Mouse (Mus musculus): ENCODE data around the gene Nsmce4a.
"Not testable (repeated sequence)": the region's sequence is repeated elsewhere in the genome, so short reads cannot be mapped to it uniquely, and the experiment has no call there.

Nsmce4a gene

DNA sequence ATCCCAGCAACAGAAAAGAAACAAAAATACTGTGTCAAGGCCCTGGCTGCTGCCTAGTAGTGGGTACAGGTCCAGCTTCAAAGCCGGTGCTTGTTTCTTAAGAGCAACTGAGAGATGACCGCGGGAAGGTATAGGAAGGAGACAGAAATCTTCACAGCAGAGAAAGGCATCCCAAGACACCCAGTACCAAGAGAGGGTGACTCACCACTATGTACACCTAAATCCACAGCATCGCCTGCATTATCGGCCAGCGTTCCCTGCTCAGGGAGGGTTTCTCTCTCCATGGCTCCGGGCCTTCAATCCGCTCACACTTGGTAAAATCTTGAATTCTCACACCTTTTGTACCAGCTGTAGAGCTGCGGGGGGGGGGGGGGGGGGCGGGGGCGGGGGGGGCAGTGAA lies at the start of gene Nsmce4a:
Nsmce4a (minus strand) TSS at position 298 of the 400 bp plus-strand sequence.
- no peak for DNase-seq (ENCODE audit: extremely low spot score, low spot score)

DNA sequence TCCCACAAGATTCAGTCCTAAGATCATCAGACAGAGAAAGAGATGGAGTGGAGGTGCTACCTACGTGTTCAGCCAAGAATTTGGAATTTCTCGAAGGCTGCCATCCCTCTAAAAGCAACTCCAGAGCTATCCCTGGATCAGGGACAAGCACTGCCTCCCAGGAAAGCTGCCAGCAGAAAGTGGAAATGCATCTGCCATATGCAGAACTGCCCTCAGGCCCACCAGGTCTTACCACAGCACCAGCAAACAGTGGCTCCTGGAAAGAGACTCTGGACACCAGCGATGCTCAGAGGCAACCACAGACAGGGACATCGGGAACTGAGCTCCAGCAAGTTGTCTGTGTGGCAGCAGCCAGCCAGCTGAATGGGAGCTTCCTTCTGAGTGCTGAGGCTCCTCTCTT lies 49.4 kb upstream of the Nsmce4a start:
- DNase-seq (ENCODE audit: extremely low spot score, low spot score) = no peak

DNA sequence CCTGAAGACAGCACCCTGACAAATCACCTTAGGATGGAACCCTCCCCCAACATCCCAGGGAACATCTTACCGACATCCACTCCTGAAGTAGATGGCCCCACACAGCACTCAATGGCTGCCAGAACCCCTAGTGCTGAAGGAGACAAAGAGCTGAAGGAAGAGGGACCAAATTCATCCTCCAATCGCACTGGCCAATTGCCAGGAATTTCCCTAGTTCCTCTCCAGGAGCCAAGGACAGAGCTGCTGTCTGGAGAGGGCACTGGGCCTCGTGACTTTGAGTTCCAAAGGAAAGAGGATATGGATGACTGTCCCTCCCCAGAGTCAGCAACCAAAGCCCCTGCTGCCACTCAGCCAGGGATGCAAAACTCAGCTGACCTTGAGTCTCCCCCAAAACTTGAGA lies 49.0 kb upstream of the Nsmce4a start:
- DNase-seq (ENCODE audit: extremely low spot score, low spot score) = no peak

DNA sequence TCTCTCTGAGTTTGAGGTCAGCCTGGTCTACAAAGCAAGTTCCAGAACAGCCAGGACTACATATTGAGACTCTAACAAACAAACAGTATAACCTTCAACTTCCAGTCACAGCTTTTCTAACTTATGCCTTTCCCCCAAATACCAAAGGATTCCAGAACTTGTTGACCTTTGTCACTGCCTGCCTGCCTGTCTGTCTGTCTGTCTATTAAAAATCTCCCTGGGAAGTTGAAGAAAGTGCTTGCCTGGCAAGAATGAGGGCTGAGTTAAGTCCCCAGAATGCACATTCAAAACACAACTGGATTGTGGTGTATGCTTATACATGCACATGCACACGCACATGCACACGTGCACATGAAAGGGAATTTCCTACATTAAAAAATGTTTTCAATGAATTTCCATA lies 48.1 kb upstream of the Nsmce4a start:
- DNase-seq (ENCODE audit: extremely low spot score, low spot score) = no peak

DNA sequence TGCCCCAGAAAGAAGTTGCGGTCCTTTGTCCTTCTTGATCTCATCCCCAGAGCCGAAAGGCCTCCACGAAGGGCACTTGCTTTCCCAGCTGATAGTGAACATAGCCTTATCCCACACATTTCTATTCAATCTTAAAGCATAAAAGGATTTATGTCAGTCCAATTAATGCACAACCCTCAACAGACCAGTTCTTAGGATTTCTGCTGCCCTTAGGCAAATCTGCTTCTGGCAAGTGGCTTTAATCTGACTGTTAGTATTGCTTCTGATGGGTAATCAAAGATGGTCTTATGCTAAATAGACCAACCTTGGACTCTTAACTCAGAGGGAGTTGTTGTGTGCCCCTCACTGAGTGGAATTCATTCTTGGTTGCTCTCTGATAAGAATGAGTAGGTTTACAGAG lies 44.7 kb upstream of the Nsmce4a start:
- DNase-seq (ENCODE audit: extremely low spot score, low spot score) = no peak

DNA sequence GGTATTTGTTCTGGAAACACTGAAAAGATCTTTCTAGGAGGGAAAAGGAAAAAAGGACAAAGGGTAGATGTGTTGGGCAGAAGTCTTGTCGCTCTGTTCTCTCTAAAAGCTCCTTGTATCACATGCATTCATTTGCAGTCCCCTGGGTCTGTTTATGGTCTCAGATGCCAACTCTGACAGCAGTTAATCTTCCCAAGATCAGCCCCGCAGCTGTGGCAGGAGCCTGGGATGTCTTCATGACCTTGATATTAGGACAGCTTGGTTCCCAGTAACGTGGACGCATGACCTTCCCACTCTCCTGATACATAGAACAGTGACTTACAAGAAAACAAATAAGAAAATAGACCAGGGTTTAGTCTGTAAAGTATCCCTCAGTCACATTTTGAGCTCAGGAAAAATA lies 41.1 kb upstream of the Nsmce4a start:
- no peak for DNase-seq (ENCODE audit: extremely low spot score, low spot score)

DNA sequence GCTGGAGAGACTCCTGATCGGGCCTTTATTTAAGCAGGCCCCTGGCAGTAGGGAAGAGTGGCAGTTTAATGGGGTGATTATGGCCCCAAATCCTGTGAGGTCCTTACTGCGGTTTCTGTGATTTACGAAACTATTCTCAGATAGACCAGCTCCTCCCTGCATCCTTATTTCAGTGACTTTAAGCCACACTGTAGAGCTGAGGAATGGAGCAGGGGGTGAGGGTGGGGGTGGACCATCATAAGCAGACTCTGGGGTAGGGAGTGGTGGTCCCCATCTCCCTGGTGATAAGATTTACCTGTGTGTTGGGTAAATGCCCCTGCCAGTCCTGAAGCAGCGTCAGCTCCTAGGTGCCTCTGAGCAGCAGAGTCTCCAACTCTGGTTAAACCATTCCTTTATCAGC lies 34.0 kb upstream of the Nsmce4a start:
- no peak for DNase-seq (ENCODE audit: extremely low spot score, low spot score)

DNA sequence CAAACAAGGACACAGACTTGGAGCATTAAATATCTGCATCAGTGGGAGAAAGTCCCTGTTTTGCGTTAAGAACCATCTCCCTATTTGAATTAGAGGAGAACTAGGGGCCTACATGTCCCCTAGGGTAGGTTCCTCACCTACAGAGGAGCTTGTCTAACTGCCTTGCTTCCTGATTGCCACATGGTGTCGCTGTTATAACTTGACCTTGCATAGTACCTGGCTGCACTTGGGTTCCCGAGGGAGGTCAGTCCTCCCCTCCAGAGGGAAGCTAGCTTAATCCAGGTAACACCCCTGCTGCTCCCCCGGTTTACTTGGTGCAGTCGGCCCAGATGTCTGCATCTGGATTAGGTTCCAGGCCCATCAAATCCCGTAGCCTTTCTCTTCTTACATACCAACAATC lies 32.2 kb upstream of the Nsmce4a start:
- DNase-seq (ENCODE audit: extremely low spot score, low spot score) = no peak

DNA sequence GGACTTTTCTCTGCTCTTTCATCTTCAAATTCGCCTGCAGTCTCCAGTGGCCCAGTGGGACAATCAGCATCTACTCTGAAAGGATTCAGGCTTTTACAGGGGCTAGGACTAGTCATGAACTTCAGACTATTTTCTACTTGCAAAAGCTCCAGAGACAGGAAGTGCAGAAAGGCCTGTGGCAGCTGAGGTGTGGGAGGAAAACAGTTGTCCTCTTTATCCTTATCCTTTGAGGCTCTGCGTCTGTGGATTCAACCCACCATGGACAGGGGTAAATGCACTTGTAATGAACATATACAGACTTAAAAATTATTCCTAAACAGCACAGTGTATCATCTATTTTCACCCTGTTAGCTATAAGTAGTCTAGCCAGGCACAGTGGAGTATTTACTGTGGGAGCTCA lies 31.5 kb upstream of the Nsmce4a start:
- no peak for DNase-seq (ENCODE audit: extremely low spot score, low spot score)

DNA sequence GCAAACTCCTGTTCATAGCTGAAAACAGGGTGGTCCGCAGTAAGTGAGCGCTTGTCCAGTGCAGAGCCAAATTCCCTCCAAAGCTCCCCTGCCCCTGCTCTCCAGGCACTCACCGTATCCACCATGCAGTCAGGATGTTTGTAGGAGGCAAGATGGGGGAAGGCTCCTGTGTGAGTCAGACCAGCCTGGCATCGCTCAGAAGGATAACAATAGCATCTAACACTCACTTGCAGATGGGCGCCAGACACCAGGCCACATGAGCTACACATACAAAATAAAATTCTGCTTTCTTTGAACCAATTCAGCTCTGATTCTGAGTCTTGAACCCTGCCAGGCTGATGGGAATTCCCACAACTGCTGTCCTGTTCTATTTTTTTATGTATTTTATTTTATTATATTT lies 30.6 kb upstream of the Nsmce4a start:
- DNase-seq (ENCODE audit: extremely low spot score, low spot score) = no peak

DNA sequence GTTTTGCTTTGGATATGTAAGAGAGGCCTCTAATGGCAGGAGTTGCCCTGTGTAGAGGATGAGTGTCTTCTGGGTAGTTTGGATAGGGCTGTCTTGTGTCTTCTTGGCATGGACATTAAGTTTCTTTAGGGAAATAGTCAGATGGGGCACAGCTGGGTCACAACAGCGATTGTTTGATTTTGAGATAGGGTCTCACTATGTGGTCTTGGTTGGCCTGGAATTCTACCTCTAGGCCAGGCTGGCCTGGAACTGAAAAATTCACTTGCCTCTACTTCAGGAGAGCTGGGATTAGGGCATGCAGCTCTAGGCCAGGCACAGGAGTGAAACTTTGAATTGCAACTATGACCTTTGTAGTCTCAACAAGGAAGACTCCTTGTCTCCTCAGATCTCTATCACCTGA lies 29.9 kb upstream of the Nsmce4a start:
- no peak for DNase-seq (ENCODE audit: extremely low spot score, low spot score)

DNA sequence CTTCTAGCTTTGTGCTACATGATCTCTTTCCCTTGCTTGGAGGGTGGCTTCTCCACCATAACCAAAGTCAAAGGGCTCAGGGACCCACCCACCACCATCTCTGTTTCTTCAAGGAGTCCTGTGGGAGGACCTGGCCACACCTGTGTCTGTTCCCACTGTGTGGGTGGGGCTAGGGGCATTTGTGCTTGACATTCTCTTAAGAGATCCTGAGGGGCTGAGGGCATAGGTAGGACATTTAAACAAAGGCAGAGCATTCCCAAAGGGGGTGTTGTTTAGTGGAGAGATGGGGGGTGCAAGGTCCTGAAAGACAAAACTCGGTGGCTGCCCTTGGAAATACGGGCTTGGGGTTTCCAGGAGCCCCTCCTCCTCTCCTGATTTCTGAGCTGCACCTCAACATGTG lies 27.6 kb upstream of the Nsmce4a start:
- DNase-seq (ENCODE audit: extremely low spot score, low spot score) = no peak

DNA sequence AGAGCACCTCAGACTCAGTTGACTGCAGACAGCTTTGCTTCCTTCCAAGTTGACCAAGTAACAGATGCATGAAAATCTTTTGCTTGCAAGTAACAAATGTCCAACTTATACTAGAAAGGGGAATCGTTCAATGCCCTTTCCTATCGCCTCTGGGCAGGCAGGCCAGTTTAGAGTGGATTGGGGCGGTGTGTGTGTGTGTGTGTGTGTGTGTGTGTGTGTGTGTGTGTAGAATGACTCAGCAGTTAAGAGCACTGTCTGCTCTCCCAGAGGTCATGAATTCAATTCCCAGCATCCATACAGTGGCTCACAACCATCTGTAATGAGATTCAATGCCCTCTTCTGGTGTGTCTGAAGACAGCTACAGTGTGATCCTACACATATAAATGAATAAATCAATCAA lies 27.2 kb upstream of the Nsmce4a start:
- DNase-seq (ENCODE audit: extremely low spot score, low spot score) = no peak

DNA sequence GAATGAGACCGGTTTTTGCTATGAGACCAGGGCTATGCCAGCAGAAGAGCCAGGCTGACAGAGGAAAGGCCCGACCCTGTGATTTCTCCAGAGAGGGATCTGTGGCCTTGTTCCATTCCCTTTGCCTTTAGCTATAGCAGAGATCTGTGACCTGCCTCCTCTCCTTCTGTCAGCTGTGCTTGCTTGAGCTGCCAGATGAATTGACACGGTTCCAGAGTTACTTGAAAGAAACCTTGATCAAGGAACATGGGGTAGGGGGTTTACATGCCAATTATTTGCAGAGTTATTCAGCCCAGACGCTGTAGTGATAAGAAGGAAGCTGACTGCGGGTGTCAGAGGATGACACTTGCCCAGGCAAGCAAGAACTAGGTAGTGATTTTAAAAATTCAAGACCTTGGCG lies 24.6 kb upstream of the Nsmce4a start:
- no peak for DNase-seq (ENCODE audit: extremely low spot score, low spot score)

DNA sequence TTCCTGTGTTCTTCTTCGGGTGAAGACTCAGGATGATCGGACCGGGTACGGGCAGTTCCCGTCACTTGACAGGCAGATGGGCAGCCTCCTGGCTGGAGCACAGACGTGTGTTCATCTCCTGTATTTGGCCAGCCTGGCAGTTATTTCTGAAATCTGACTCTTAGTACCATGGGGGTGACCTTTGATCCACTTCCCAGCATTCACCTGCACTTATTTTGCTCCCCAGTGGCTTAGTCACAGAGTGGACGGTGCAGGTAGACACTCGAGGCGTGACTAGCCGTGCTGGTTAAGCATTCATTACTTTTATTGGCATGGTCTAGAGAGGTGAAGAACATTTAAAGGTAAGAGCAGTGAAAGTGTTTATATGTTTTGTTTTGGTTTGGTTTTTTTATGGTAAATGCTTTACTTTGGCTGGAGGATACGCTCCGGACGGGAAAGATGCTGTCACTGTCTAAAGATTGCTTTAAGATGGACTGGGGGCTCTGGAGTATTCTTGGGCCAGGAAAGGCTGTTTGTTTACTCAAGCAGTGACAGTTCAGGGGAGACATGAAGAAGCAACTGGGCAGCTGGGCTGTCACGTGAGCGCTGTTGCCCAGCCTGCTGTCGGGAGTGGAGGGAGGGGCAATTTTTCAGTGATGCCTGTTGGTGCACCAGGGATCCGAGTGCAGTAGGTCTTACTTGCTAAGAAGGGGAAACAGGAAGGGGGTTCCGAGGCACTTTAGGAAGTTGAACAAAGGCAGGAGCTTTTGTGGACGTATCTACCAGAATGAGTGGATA lies 23.3 kb upstream of the Nsmce4a start:
- DNase-seq (ENCODE audit: extremely low spot score, low spot score) = not testable (repeated sequence)

DNA sequence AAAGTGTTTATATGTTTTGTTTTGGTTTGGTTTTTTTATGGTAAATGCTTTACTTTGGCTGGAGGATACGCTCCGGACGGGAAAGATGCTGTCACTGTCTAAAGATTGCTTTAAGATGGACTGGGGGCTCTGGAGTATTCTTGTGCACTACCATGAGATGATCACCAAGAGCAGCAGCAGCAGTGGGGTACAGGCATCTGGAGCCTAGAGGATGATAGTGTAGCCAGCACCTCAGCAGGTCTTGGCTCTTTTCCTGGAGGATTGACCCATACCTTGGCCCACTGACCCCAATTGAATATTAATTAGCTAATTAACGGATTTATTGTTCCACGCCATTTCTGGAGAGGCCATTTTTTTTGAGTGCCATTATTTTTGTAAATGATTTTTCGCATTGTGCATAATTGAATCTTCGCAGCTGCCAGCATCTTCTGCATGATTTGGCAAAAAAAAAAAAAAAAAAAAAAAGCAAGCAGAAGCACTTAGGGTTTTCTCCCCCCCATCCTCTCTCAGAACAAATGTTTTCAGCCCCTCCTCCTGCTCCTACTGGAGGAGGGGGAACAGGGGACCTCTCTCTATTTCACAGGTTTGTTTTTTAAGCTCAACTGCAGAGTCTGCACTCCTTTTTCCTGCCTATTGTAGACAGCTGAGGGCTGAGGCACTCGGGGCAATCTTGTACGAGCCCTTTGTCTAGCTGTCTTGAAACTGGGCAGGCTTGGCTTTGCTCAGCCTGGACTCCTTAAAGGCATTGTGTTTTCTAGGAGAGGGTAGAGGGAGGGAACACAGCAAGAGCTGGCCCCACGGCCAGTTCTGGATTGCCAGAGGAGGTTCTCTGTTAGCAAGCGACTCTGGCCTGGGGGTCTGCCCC lies 20.7 kb upstream of the Nsmce4a start:
- not testable (repeated sequence) for DNase-seq (ENCODE audit: extremely low spot score, low spot score)

DNA sequence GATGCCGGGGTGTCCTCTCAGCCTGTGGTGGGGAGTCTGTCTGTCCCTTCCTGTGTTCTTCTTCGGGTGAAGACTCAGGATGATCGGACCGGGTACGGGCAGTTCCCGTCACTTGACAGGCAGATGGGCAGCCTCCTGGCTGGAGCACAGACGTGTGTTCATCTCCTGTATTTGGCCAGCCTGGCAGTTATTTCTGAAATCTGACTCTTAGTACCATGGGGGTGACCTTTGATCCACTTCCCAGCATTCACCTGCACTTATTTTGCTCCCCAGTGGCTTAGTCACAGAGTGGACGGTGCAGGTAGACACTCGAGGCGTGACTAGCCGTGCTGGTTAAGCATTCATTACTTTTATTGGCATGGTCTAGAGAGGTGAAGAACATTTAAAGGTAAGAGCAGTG lies 20.1 kb upstream of the Nsmce4a start:
- DNase-seq (ENCODE audit: extremely low spot score, low spot score) = not testable (repeated sequence)

DNA sequence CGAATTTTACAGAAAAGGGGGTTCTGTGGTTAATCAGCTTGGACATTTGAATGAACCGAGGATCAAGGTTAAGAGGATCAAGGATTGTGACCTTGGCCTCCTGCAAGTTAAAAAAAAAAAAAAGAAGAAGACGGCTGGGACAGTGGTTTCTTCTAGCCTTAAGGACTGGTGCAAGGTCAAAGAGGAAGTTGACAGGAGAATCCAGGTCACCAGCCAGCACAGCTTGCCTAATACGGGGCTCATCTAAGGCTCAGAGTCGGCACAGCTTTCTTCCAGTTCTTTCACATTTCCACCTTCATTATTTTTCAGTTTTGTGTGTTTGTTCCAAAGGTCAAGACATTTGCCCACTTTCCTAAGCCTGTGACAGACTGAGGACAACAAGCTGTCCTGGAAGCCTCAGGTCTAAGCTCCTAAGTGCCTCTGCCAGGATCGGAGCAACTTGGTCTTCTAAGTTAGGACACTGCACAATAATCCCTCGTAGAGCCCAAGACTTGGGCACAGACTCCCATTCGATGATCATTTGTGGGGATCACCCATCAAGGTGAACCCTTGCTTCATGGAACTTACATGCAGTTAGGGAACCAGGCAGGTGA lies 18.0 kb upstream of the Nsmce4a start:
- no peak for DNase-seq (ENCODE audit: extremely low spot score, low spot score)

DNA sequence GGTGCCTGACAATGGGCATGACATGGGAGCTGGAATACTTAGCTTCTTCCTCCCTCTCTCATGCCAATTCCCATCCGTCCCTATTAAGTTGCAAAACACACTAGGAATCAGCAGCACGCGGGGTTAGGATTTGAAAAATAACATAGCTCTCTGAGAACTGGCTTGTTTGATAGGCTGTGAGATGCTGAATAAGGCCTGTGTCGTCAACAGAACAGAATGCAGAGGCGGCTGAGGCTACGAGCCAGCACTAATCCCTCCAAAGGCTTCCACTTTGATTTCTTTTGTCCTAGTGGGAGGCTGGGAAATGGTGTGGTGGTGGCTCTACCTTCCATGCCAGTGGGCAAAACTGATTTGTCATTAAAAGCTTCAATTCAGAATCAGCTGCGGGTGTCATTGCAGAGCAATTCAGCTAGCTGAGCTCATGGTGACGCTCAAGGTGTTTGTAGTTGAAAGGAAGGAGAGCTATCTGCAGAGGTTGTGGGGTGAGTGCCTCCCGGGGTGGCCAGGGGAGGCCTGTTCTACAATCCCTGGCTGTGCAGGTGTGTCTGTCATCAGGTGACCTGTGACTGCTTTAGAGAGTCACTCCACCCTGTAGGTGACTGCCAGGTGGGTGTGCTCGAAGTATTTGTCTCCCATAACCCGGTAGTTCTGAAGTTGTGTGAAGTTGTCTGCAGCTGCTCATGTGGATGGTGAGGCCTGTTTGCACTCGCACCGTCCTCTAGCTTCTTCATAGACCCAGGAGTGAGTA lies 17.3 kb upstream of the Nsmce4a start:
- no peak for DNase-seq (ENCODE audit: extremely low spot score, low spot score)

DNA sequence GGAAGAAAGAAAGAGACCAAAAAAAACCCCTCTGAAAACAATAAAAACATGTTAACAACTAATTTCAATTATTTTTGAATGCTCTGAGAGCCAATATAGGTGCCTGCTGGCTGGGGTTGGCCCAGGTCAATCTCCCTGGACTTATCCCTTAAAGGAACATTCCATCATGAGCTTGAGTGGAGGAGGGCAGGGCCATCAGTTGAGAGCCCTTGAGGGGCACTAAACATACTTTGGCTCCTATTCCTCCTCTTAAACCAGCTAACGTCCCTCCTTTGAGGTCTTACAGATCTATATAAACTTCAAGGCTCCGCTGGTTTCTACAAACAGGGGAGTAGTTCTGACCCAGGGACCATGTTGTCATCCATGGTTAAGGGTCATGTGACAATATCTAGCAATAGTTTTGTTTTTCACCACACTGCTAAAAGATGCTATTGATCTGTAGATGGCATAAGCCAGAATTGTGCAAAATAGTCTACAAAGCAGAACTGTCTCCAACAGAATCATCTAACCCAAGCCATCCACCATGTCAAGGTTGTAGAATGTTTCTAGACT lies 13.7 kb upstream of the Nsmce4a start:
- DNase-seq (ENCODE audit: extremely low spot score, low spot score) = no peak

DNA sequence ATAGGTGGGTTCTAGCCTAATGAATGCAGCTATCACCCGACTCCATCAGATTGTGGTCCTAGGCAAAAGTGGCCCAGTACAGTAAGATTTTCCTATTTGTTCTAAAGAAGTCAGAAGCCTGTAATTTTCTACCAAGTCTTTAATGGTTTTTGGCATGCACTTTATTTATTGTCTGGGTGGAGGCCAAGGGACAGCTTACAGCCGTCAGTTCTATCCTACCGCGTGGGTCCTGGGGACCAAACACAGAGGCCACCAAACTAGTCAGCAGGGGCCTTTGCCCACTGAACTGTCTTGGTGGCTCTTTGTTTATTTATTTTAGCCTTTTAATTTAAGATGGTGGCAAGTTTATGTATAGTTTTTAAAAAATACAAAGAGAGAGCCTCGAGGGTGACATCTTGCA lies 5.7 kb upstream of the Nsmce4a start:
- no peak for DNase-seq (ENCODE audit: extremely low spot score, low spot score)

Measured in neural tube, embryonic 10.5 days (tissue).